Mouse (Mus musculus): ENCODE data around the gene Gsk3a. TPM values are rescaled to one million over a fixed set of nuclear protein-coding genes. Genes with fewer than 3 reads are reported as not detected.
A peak's percentile ranks its signal among the peaks of the same experiment; 100 is the strongest.

Gene Gsk3a
- polyA plus RNA-seq, 1 experiment, result 87.3 TPM

- Histone ChIP-seq H3K79me3 (ENCODE audit: low read depth) (peaks cover 11% of the 10 kb centered on the region), H3K79me2 (ENCODE audit: control insufficient read depth, insufficient read depth) (peaks cover 26% of the 10 kb centered on the region), H3K27me3 (ENCODE audit: control insufficient read depth, insufficient read depth, insufficient read length) (no peaks in the 10 kb centered on the region), H3ac (ENCODE audit: control insufficient read depth, insufficient read length, low read depth) (peak within 1 kb of the TSS; percentile 63), H3K4me3 (ENCODE audit: insufficient read depth, poor library complexity, severe bottlenecking) (peak within 1 kb of the TSS; percentile 44), H3K36me3 (ENCODE audit: control insufficient read depth, insufficient read depth) (no peaks in the 10 kb centered on the region)
- TF ChIP-seq MYOG (IDR thresholded peaks at IDR 0.05; ENCODE audit: control insufficient read depth, extremely low read depth, insufficient read length) (no peak), USF1 (IDR thresholded peaks at IDR 0.05; ENCODE audit: low read depth) (peak; percentile 78)
Observed at GRCm38 (mm10) chr7:25221102-25221883, 16.4 kb downstream of the Gsk3a start, which contains the start of gene Zfp526. Gene Zfp526, plus strand, starts transcription at chr7:25221425.

- TF ChIP-seq MYOD1 (IDR thresholded peaks at IDR 0.05; ENCODE audit: control insufficient read depth, insufficient read length, low read depth), result no peak
- TF ChIP-seq MAX (IDR thresholded peaks at IDR 0.05), result peak; percentile 44
- TF ChIP-seq USF1 (IDR thresholded peaks at IDR 0.05; ENCODE audit: low read depth), result peak; percentile 18
- no peak for TF ChIP-seq MYOG (IDR thresholded peaks at IDR 0.05; ENCODE audit: control insufficient read depth, extremely low read depth, insufficient read length)
- no peak for TF ChIP-seq FOSL1 (IDR thresholded peaks at IDR 0.05; ENCODE audit: insufficient read depth, low read length, poor library complexity, severe bottlenecking)
- Histone ChIP-seq H3K79me3 (ENCODE audit: low read depth) (peaks cover 11% of the 10 kb centered on the region), H3ac (ENCODE audit: control insufficient read depth, insufficient read length, low read depth) (peak within 1 kb of the TSS; percentile 63), H3K79me2 (ENCODE audit: control insufficient read depth, insufficient read depth) (peaks cover 26% of the 10 kb centered on the region), H3K36me3 (ENCODE audit: control insufficient read depth, insufficient read depth) (no peaks in the 10 kb centered on the region), H3K27me3 (ENCODE audit: control insufficient read depth, insufficient read depth, insufficient read length) (no peaks in the 10 kb centered on the region), H3K4me3 (ENCODE audit: insufficient read depth, poor library complexity, severe bottlenecking) (peak within 1 kb of the TSS; percentile 56)
Observed at GRCm38 (mm10) chr7:25220457-25221101, 17.1 kb downstream of the Gsk3a start, which contains the start of gene Dedd2. Gene Dedd2, minus strand, starts transcription at chr7:25220615.

- no peak for TF ChIP-seq MAX (IDR thresholded peaks at IDR 0.05)
- peak; percentile 91 for TF ChIP-seq CEBPB (IDR thresholded peaks at IDR 0.05; ENCODE audit: low read depth)
- TF ChIP-seq USF1 (IDR thresholded peaks at IDR 0.05; ENCODE audit: low read depth), result no peak
- no peak for TF ChIP-seq FOSL1 (IDR thresholded peaks at IDR 0.05; ENCODE audit: insufficient read depth, low read length, poor library complexity, severe bottlenecking)
- Histone ChIP-seq H3K27me3 (ENCODE audit: control insufficient read depth, insufficient read depth, insufficient read length) (no peaks in the 10 kb centered on the region), H3K4me3 (ENCODE audit: insufficient read depth, poor library complexity, severe bottlenecking) (peak overlapping the region; percentile 56), H3K36me3 (ENCODE audit: control insufficient read depth, insufficient read depth) (no peaks in the 10 kb centered on the region), H3K79me2 (ENCODE audit: control insufficient read depth, insufficient read depth) (peaks cover 26% of the 10 kb centered on the region), H3K79me3 (ENCODE audit: low read depth) (peaks cover 11% of the 10 kb centered on the region), H3ac (ENCODE audit: control insufficient read depth, insufficient read length, low read depth) (peak overlapping the region; percentile 44)
Observed at GRCm38 (mm10) chr7:25219756-25220456, 17.7 kb downstream of the Gsk3a start.

- Histone ChIP-seq H3K79me3 (ENCODE audit: low read depth) (peaks cover 11% of the 10 kb centered on the region), H3K27me3 (ENCODE audit: control insufficient read depth, insufficient read depth, insufficient read length) (no peaks in the 10 kb centered on the region), H3K79me2 (ENCODE audit: control insufficient read depth, insufficient read depth) (peaks cover 26% of the 10 kb centered on the region), H3K36me3 (ENCODE audit: control insufficient read depth, insufficient read depth) (no peaks in the 10 kb centered on the region), H3ac (ENCODE audit: control insufficient read depth, insufficient read length, low read depth) (peak overlapping the region; percentile 62), H3K4me3 (ENCODE audit: insufficient read depth, poor library complexity, severe bottlenecking) (peak overlapping the region; percentile 56)
- no peak for TF ChIP-seq FOSL1 (IDR thresholded peaks at IDR 0.05; ENCODE audit: insufficient read depth, low read length, poor library complexity, severe bottlenecking)
- no peak for TF ChIP-seq CTCF (IDR thresholded peaks at IDR 0.05; ENCODE audit: control insufficient read depth, insufficient read depth, insufficient read length)
- no peak for TF ChIP-seq MYOG (IDR thresholded peaks at IDR 0.05; ENCODE audit: control insufficient read depth, extremely low read depth, insufficient read length)
- no peak for TF ChIP-seq MYOD1 (IDR thresholded peaks at IDR 0.05; ENCODE audit: control insufficient read depth, insufficient read length, low read depth)
- no peak for TF ChIP-seq CEBPB (IDR thresholded peaks at IDR 0.05; ENCODE audit: low read depth)
- TF ChIP-seq MAX (IDR thresholded peaks at IDR 0.05), result no peak
- TF ChIP-seq USF1 (IDR thresholded peaks at IDR 0.05; ENCODE audit: low read depth), result no peak
Observed at GRCm38 (mm10) chr7:25219416-25219750, 18.3 kb downstream of the Gsk3a start.

- peaks cover 11% of the 10 kb centered on the region for H3K79me3 ChIP-seq (ENCODE audit: low read depth)
- TF ChIP-seq MYOG (IDR thresholded peaks at IDR 0.05; ENCODE audit: control insufficient read depth, extremely low read depth, insufficient read length) (no peak), CEBPB (IDR thresholded peaks at IDR 0.05; ENCODE audit: low read depth) (no peak), USF1 (IDR thresholded peaks at IDR 0.05; ENCODE audit: low read depth) (no peak), FOSL1 (IDR thresholded peaks at IDR 0.05; ENCODE audit: insufficient read depth, low read length, poor library complexity, severe bottlenecking) (no peak), MYOD1 (IDR thresholded peaks at IDR 0.05; ENCODE audit: control insufficient read depth, insufficient read length, low read depth) (no peak), CTCF (IDR thresholded peaks at IDR 0.05; ENCODE audit: control insufficient read depth, insufficient read depth, insufficient read length) (no peak), MAX (IDR thresholded peaks at IDR 0.05) (no peak)
- H3K4me3 ChIP-seq (ENCODE audit: insufficient read depth, poor library complexity, severe bottlenecking), result peak overlapping the region; percentile 56
Observed at GRCm38 (mm10) chr7:25218705-25219415, 18.8 kb downstream of the Gsk3a start.

More at GRCm38 (mm10) chr7:25218705-25219415, 18.8 kb downstream of the Gsk3a start:
- Histone ChIP-seq H3K36me3 (ENCODE audit: control insufficient read depth, insufficient read depth) (no peaks in the 10 kb centered on the region), H3ac (ENCODE audit: control insufficient read depth, insufficient read length, low read depth) (peak overlapping the region; percentile 62), H3K27me3 (ENCODE audit: control insufficient read depth, insufficient read depth, insufficient read length) (no peaks in the 10 kb centered on the region), H3K79me2 (ENCODE audit: control insufficient read depth, insufficient read depth) (peaks cover 25% of the 10 kb centered on the region)
